Mouse (Mus musculus) adrenal gland, postnatal 4 days (tissue): ENCODE measurements around the gene Fscn2. TPM values are rescaled to one million over a fixed set of nuclear protein-coding genes. Genes with fewer than 3 reads are reported as not detected.
"Not testable (repeated sequence)": the region's sequence is repeated elsewhere in the genome, so short reads cannot be mapped to it uniquely, and the experiment has no call there.

ENCODE experiments used
- DNase-seq, 2 experiments: peaks; one replicate each; pipeline ENCODE4 v3.0.0; 2021 to 2022; ENCODE audit warnings: low spot score in 2 of 2, mixed read lengths in 2 of 2
- microRNA-seq: library from miRNA; unstranded; fragments of <30 nt; microRNA quantifications from one replicate; pipeline ENCODE4 v1.2.0, GENCODE M21; 2021
- total RNA-seq, 2 experiments: library from RNA; stranded (reverse); gene quantifications; 2 replicates each; pipeline ENCODE4 v1.2.3; 2021

Fscn2 gene
- total RNA-seq, 2 experiments from 2014 or later, result 0.39 to 0.51 TPM

- DNase-seq, result no peak
These were observed 34.3 kb downstream of the Fscn2 start for GRCm38 (mm10) chr11:120395661-120396060.

GRCm38 (mm10) chr11:120397602-120398001 lies 36.3 kb downstream of the Fscn2 start:
- DNase-seq, result no peak

DNA sequence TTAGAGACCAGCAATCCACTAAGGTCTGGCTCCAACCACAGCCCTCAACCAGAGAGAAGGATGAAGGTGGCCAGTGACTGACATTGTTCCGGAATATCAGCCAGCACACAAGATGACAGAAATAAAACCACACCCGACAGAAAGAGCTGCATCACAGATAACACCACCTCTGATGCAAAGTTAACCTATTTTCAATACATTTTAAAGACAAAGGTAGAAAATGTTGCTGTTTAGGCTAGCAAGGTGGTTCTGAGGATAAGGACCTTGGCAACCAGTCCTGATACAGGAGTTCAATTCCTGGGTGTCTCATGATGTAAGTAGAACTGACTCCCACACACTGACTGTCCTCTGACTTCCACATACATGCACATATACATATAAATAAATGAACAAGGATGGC lies 38.0 kb downstream of the Fscn2 start:
- no peak for DNase-seq

- DNase-seq, result no peak
These were observed 43.5 kb downstream of the Fscn2 start for GRCm38 (mm10) chr11:120404814-120405213.

- no peak for DNase-seq
These were observed 44.5 kb downstream of the Fscn2 start for GRCm38 (mm10) chr11:120405867-120406266.

- no peak for DNase-seq
These were observed 45.1 kb downstream of the Fscn2 start for GRCm38 (mm10) chr11:120406445-120406844.

DNA sequence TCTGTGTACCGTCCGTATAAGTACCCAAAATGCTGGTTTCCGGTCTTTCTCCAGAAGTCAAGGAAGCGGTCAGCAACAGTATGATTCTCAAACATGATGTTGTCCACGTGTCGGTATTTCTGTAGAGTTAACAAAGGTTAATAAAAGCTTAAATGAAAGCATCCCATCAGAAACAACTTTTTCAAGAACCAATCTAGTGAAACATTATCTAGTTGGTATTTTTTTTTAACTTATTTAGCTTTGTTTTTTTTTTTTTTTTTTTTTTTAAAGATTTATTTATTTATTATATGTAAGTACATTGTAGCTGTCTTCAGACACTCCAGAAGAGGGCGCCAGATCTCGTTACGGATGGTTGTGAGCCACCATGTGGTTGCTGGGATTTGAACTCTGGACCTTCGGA lies 52.3 kb downstream of the Fscn2 start:
- DNase-seq, result not testable (repeated sequence)

Small RNA genes lying within 50 kb of the gene (microRNA-seq; reads per million reads assigned to microRNA genes)
- not detected for gene Gm23419
- 1.3 reads per million for gene Mir6935

Other genes with a start within 250 kb of the Fscn2 start
- gene Slc38a10, start 210.2 kb upstream of the Fscn2 start, total RNA-seq, result 100 to 1,000 TPM; 132 to 147 TPM
- gene Bahcc1, start 128.6 kb upstream of the Fscn2 start, total RNA-seq, result 10 to 100 TPM; 25.3 to 26.7 TPM
- 1,000 to 10,000 TPM in 1 of 2 experiments, 100 to 1,000 TPM in 1; 949 to 1,134 TPM for gene Actg1, start 13.0 kb upstream of the Fscn2 start, total RNA-seq
- gene Faap100, start 17.2 kb downstream of the Fscn2 start, total RNA-seq, result 10 to 100 TPM; 34.5 to 35.6 TPM
- gene Nploc4, start 76.2 kb downstream of the Fscn2 start, total RNA-seq, result 10 to 100 TPM; 76.3 to 77.5 TPM
- 10 to 100 TPM in 1 of 2 experiments, 1 to 10 TPM in 1; 7.1 to 10.2 TPM for gene Tspan10, start 81.1 kb downstream of the Fscn2 start, total RNA-seq
- gene Pde6g, start 92.0 kb downstream of the Fscn2 start, total RNA-seq, result under 1 TPM in 1 of 2 experiments, not detected in 1; 0.25 TPM
- 10 to 100 TPM; 34.6 to 43.3 TPM for gene Oxld1, start 96.5 kb downstream of the Fscn2 start, total RNA-seq
- 10 to 100 TPM; 19.0 to 21.4 TPM for gene Ccdc137, start 96.6 kb downstream of the Fscn2 start, total RNA-seq
- gene Arl16, start 106.1 kb downstream of the Fscn2 start, total RNA-seq, result 10 to 100 TPM; 24.4 to 26.8 TPM
- 100 to 1,000 TPM; 105 to 107 TPM for gene Mrpl12, start 123.1 kb downstream of the Fscn2 start, total RNA-seq
- gene Slc25a10, start 130.3 kb downstream of the Fscn2 start, total RNA-seq, result 100 to 1,000 TPM; 102 to 103 TPM
- 1 to 10 TPM; 2.5 to 9.8 TPM for gene Gcgr, start 169.2 kb downstream of the Fscn2 start, total RNA-seq
- gene Mcrip1, start 188.2 kb downstream of the Fscn2 start, total RNA-seq, result 10 to 100 TPM; 80.6 to 84.2 TPM
- gene Ppp1r27, start 189.6 kb downstream of the Fscn2 start, total RNA-seq, result 1 to 10 TPM; 1.3 to 5.6 TPM
- 100 to 1,000 TPM; 531 to 539 TPM for gene P4hb, start 211.7 kb downstream of the Fscn2 start, total RNA-seq
- 100 to 1,000 TPM; 321 to 354 TPM for gene Arhgdia, start 220.1 kb downstream of the Fscn2 start, total RNA-seq
- gene Alyref, start 236.8 kb downstream of the Fscn2 start, total RNA-seq, result 100 to 1,000 TPM; 136 to 169 TPM
- 10 to 100 TPM; 87.4 to 90.7 TPM for gene Anapc11, start 236.9 kb downstream of the Fscn2 start, total RNA-seq
- gene Npb, start 246.9 kb downstream of the Fscn2 start, total RNA-seq, result 1 to 10 TPM; 2.4 to 5.4 TPM